Mouse (Mus musculus) small intestine, adult 2 months (tissue): ENCODE results near the gene Hmbs.

ENCODE experiments used
- CTCF ChIP-seq: fragments of 200-500 bp; IDR thresholded peaks from 2 replicates; pipeline ENCODE4 v1.5.1; 2012; ENCODE audit warnings: low read depth, mild to moderate bottlenecking, control low read depth, inconsistent platforms, low read length, moderate library complexity, mixed read lengths; ENCODE audit not compliant: insufficient replicate concordance, insufficient read length; ENCODE audit errors: extremely low read depth
- POLR2A ChIP-seq: fragments of 200-500 bp; IDR thresholded peaks from 2 replicates; pipeline ENCODE4 v1.6.1; 2012; ENCODE audit warnings: low read depth, mild to moderate bottlenecking, control low read depth, inconsistent platforms, low read length, moderate library complexity

GRCm38 (mm10) chr9:44327926-44328325 is 16.1 kb downstream of the Hmbs start:
- TF ChIP-seq CTCF: no peak
- no peak for TF ChIP-seq POLR2A
